Mouse (Mus musculus): ENCODE data around the gene Car5b.

GRCm38 (mm10) chrX:164032526-164032925 lies 4.7 kb upstream of the Car5b start:
- TF ChIP-seq CTCF (IDR thresholded peaks at IDR 0.05; ENCODE audit: low read depth, low read length) (no peak), GATA1 (IDR thresholded peaks at IDR 0.05; ENCODE audit: borderline replicate concordance, low read length) (no peak), POLR2AphosphoS5 (IDR thresholded peaks at IDR 0.05; ENCODE audit: insufficient replicate concordance, low read depth, low read length) (no peak), TAL1 (conservative IDR thresholded peaks at IDR 0.05; ENCODE audit: low read depth, low read length) (no peak)
